Mouse (Mus musculus): ENCODE data around the gene Cep131.

Cep131 gene

DNA sequence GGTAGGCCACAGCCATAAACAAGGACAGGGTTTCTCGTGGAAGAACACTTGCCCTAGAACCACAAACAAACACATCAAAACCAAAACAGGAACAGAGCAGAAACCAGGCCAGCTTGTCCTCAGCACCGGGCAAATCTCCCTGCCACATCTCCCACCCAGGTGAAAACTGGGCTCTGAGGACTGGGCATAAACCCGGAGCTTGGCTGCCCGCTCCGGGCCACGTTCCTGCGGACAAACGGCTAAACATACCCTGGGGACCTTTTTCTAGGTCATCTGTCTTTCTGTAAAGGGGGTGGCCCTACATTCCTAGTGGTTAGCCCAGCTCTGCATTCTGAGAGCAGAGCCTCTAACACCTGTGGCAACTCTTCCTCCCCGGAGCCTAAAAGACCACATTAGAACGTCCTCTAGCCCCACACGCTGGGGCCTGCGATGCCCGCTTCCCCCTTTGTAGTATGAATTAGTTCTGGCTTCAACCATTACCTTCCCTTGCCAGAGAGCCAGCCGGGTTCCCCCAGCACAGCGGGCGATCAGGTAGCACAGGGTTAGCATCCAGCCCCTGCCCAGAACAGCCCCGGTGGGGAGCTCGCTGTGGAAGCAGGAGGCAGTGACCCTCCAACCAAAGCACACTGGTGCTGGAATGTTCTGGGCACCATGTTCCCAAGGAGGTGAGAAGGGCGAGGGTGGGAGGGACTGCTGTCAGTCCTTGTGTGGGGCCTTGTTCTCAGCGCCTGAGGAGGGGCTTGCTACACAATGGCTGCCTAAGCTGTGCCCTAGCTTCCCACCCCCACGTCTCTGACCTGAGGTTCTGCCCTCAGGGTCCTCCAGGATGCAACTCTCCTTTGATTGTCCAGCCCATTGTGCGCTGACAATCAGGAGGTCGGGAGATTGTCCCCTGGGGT lies 66.8 kb downstream of the Cep131 start:
- no peak for DNase-seq

DNA sequence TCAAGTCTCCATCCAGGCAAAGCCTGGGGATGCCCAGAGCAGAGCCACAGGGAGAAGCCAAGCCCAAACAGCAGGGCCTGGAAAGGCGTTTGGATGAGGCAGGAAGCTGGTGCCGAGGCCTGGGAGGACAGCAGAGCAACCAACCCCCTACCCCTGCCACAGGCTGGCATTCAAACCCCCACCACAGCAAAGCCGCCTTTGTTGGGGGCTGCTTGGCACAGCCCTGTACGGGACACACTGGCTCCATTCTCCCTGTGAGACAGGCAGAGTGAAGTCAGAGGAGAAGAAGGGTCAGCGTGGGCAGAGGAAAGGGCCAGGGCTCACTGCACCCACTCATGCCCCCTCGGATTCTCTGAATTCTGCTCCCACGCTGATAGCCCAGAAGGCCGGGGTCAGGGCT lies 69.6 kb downstream of the Cep131 start:
- no peak for DNase-seq

DNA sequence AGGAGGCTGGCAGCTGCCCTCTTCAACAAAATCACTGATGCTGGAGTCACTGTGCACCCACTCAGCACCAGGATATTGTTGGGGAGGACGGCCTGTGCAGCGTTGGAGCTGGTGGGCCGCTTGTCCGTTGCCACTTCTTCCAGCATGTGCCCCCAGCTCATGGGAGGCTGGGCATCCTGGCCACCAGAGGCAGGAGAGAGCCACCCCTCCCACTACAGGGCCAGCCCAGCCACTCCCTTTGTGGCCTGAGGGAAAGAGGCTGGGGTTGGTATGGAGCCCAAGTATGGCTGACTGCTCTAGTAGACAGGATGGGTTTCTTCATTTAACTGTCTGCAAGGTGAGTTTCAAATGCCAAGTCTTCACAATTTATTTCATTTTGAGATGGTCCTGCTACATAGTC lies 71.9 kb downstream of the Cep131 start:
- no peak for DNase-seq
